Mouse (Mus musculus): ENCODE data around the gene Kmo.

Kmo gene

DNA sequence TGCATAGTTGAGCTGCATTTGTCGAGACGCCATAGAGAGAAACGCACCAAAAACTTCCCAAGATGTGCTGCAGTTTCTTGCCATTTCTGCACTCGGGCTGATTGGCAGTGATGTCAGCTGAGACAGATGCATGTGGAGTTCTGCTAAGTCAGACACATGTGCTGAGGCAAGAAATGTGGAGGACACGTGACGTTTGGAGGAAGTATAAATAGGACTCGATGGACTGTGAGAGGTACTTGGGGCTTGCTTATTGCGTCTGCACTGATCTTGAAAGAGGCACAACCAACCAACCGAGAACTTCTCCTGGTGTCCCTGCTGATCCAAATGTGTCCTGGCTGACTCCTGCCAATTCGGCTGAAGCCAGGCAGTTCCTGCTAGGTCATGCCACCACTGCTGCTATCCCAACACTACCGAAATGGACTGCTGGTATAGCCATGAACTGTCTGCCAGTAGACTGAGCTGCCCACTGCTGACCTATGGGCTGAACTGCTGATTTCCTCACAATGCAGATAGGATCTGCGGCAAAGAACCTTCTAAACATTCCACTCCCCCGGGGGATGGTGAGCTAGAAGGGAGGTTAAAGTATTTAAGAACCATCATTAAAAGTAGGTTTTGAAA is at the start of gene Kmo:
Kmo (plus strand) TSS at position 568 of the 618 bp plus-strand sequence.
- no peak for DNase-seq (ENCODE audit: low spot score)

GRCm38 (mm10) chr1:175574129-175574528 is 46.1 kb upstream of the Kmo start:
- DNase-seq (ENCODE audit: low spot score), result no peak

DNA sequence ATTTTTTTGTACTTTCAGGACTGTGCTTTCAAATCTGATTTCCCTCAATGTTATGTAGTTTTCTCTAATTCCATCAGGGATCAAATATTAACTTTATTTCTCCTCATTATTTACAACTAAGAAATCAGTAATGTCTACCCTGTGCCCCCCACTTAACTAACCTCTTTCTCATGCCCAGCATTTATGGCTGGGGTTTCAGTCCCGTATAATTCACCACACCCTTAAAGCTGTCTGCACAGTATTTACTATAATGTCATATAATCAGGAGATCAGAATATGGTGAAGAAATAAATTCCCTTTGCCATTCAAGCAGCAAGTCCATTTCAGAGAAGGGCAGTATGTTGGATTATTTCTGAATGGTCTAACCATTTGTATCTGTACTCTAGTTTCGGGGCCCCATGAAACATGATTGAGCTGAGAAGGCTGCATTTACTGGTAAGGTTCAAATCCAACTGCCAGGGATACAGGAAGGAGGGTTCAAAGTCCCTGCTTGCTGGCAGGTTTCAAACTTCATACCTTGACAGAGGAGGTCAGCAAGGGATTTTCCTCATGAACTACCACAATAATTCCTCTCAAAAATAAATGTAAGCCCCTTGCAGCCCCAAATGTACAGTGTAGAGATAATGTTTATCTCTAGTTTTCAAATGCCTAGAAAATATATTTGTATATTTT is 41.6 kb upstream of the Kmo start:
- DNase-seq (ENCODE audit: low spot score), result no peak

- no peak for DNase-seq (ENCODE audit: low spot score)
These were observed 40.5 kb upstream of the Kmo start for GRCm38 (mm10) chr1:175579598-175580235.

DNA sequence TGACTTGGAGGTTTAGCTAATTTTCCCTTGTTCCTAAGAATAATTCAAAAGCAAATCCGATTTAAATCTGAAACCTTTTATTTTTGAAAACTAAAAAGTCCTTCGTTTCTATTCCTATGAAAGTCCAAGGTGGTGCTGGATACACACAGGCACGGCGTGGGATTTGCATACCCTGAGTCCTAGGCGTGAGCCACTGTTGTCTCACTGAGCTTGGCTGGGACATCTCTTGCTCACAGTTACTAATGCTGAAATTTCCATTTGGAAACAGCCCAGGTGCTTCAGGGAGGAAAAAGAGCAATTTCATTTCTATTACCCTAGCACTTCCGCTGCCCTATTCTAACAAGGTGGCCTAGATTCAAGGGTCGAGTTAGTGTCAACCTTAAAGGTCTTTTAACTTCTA is 39.8 kb upstream of the Kmo start:
- no peak for DNase-seq (ENCODE audit: low spot score)

GRCm38 (mm10) chr1:175582799-175583198 is 37.4 kb upstream of the Kmo start:
- no peak for DNase-seq (ENCODE audit: low spot score)

GRCm38 (mm10) chr1:175585267-175585666 is 34.9 kb upstream of the Kmo start:
- no peak for DNase-seq (ENCODE audit: low spot score)

GRCm38 (mm10) chr1:175586656-175587055 is 33.5 kb upstream of the Kmo start:
- no peak for DNase-seq (ENCODE audit: low spot score)

- no peak for DNase-seq (ENCODE audit: low spot score)
These were observed 27.3 kb upstream of the Kmo start for GRCm38 (mm10) chr1:175592832-175593231.

DNA sequence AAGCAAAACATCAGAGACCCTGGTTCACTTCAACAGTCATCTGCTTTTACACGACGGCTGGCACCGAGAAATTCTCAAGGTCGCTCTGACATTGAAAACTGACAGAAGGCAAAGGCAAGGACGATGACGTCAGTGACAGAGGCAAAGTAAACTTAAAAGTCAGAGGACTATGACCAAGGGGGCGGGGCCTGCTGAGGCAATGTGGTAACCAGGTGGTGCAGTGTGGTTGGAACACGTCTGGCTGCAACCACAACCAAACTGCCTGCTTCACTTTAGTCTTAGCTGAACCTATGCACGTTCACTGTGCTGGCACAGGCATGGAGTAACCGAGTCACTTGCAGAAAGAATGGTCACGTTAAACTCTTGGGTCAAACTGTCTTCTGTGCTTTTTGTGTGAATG is 17.9 kb upstream of the Kmo start:
- DNase-seq (ENCODE audit: low spot score), result no peak

- peak; percentile 51 for DNase-seq (ENCODE audit: low spot score)
These were observed 16.8 kb upstream of the Kmo start for GRCm38 (mm10) chr1:175603390-175603789.

- DNase-seq (ENCODE audit: low spot score), result no peak
These were observed 12.9 kb upstream of the Kmo start for GRCm38 (mm10) chr1:175607308-175607707.

- DNase-seq (ENCODE audit: low spot score), result no peak
These were observed 12.2 kb upstream of the Kmo start for GRCm38 (mm10) chr1:175607838-175608585.

DNA sequence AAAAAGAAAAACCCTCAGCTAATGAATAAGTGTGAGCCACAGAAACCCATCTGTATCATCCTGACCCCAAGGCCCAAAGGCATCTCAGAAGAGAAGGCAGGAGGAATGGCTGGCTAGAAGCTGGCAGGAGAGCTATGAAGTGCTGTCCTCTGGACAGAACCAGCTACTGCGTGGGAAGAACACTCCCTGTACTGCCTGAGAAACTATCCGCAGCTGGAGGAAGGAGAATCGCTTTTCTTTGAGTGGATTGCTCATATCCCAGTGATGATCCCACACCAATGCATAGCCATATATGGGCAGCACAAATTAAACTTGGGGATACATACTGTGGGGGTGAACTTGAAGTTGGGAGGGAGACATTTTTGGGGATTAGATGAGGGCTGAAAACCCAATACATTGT is 11.5 kb upstream of the Kmo start:
- DNase-seq (ENCODE audit: low spot score), result no peak

DNA sequence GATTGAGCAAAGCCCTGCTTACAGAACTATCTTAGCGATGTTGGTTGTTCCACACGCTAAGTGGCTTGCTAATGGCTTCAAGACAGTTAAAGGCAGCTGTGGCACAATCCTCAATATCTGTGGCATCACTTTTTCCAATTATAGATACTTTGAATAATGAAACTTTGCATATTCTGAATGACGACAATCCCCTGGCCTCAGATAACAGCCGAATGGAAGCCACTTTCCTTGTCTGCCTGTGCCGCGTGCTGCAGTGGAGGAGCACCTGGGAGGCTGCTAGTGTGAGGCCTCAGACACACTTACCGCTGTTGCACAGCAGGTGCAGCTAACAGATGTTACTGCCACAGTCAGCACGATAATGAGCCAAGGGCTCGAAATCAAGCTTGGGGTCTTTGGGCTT is 5.2 kb upstream of the Kmo start:
- no peak for DNase-seq (ENCODE audit: low spot score)

- DNase-seq (ENCODE audit: low spot score), result no peak
These were observed 3.5 kb downstream of the Kmo start for GRCm38 (mm10) chr1:175623656-175624055.

DNA sequence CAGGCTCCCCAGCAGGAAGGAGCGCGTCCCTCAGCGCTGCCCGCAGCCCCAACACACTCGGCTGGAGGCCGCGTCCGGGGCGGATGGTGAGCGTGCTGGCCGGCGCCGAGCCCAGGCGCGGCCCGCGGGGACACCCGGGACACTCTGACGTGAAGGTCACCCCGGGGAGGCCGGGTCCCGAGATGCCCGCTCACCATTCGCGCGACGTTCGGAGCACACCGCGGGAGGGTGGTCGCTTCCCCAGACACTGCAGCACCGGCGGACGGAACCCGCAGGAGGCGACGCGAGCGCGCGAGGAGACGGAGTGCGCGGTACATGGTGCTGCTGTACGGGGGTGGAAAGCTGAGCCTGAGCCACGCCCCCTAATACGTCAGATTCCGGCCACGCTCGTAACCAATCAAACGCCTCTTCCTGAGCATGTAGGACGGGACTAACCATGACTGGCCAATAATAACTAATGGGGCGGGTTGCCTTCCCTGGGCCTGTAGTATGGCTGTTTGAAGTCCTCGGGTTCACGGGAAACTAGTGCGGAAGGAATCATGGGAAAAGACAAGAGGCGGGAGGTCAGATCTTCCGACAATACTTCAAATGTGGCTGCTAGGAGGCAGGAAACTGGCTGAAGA is 5.2 kb downstream of the Kmo start, which contains the start of gene Fh1:
Fh1 (minus strand) TSS at position 379 of the 623 bp plus-strand sequence.
- peak; percentile 98 for DNase-seq (ENCODE audit: low spot score)

DNA sequence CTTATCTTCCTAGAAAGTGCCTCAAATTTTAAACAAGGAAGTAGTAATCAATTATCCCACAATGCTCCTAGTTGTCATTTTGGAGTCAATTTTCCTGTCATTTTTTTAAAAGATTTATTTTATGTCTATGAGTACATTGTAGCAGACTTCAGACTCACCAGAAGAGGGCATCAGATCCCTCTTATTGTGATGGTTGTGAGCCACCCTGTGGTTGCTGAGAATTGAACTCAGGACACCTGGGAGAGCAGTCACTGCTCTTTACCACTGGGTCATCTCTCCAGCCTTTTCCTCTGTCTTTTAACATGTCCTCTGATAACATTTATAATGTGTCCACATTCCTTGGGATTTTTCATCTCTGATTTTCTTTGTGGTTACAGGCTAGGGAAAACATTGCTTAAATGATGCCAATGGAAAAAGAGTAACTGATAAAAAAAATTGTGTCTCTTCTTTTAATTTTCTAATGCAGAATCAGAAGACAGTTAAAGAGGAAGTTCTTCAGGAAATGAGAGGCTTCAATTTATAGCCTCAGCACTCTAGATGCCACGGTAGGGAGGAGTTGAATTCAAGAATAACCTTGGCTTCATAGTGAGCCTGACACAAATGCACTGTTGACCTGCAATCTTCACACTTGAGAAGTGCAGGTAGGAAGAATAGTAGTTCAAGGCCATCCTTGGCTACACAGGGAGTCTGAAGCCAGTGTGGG is 6.0 kb downstream of the Kmo start:
- peak; percentile 65 for DNase-seq (ENCODE audit: low spot score)

DNA sequence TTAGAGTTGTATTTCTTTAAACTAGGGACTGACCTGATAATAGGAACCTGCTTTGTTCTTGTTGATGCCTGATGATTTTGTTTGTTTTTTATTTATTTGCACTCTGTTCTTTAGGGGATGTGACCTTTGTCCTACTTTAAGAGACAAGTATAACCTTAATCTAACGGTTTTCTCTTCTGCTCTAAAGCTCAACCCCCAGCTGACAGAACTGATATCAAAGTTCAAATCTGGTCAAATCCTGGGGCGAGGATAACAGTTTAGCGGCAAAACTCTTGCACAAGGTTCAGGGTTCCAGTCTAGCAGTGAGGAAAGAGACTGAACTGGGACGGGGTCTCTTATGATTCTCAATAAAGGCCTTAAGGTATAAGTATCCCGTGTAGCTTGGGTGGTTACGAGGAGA is 9.1 kb downstream of the Kmo start:
- DNase-seq (ENCODE audit: low spot score), result no peak

DNA sequence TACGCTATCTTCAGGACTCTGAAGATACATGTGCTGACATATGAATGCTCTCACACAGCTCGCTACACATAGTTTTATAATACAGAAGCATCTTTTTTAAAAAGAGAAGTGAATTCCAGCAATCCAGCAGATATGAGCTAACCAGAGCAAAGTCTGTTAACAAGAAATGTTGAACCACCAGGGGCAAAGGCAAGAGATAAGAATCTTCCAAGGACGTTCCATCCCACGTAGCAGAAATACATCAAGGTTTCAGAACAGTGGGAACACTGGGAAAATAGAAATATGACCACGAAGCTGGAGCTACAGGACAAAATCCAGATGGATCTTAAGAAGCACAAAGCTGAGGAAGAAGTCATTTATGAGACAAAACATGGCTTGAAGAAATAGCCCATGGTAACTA is 10.2 kb downstream of the Kmo start:
- no peak for DNase-seq (ENCODE audit: low spot score)

- DNase-seq (ENCODE audit: low spot score), result no peak
These were observed 10.9 kb downstream of the Kmo start for GRCm38 (mm10) chr1:175631080-175631479.
